Mouse (Mus musculus): ENCODE measurements at regions not wholly inside any gene's neighbourhood (a gene's known extent, or its start where the extent isn't known, plus 50 kb on each side); places are given as distances from the start of the nearest gene placed in this dataset.
"Not testable (repeated sequence)": the region's sequence is repeated elsewhere in the genome, so short reads cannot be mapped to it uniquely, and the experiment has no call there.

- in situ Hi-C loops (cut with MboI, MseI), result no loop called here
These were observed 351.5 kb downstream of the Kcnh5 start for GRCm38 (mm10) chr12:74825664-74826063.

- in situ Hi-C loops (cut with MboI, MseI), result no loop called here
These were observed 352.2 kb downstream of the Kcnh5 start for GRCm38 (mm10) chr12:74824735-74825494.

DNA sequence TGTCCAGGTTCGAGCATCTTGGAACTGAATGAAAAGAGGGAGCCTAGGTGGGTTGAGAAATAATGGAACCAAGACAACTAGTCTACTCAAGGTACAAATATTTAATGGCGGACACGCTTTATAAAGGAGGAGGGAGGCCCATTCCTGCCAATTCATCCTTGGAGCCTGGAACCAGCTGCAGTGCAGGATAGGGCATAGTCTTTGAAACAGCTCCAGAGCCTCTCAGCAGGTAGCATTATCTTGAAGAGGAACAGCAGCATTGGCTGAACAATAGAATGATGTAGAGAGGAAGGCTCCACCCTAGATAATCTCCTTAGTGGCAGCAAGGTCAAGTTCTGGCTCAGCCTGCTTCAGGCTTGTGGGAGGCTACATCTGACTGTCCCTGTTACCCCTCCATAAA is 361.0 kb downstream of the Kcnh5 start:
- in situ Hi-C loops (cut with MboI, MseI), result not testable (repeated sequence)

- in situ Hi-C loops (cut with MboI, MseI), result not testable (repeated sequence)
These were observed 368.6 kb downstream of the Kcnh5 start for GRCm38 (mm10) chr12:74808571-74808970.

- in situ Hi-C loops (cut with MboI, MseI), result not testable (repeated sequence)
These were observed 369.2 kb downstream of the Kcnh5 start for GRCm38 (mm10) chr12:74807926-74808325.

DNA sequence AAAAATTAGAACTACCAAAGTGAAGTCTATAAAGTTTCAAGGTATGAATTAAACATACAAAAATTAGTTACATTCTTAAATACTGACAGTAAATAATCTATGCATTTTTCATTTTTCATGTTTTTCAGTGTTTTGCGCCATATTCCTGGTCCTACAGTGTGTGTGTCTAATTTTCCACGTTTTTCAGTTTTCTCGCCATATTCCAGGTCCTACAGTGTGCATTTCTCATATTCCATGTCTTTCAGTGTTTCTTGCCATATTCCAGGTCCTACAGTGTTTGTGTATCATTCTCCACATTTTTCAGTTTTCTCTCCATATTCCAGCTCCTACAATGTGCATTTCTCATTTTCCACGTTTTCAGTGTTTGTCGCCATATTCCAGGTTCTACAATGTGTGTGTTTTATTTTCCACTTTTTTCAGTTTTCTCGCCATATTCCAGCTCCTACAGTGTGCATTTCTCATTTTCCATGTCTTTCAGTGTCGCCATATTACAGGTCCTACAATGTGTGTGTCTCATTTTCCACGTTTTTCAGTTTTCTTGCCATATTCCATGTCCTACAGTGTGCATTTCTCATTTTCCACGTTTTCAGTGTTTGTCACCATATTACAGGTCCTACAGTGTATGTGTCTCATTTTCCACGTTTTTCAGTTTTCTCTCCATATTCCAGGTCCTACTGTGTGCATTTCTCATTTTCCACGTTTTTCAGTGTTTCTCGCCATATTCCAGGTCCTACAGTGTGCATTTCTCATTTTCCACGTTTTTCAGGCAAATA is 373.2 kb downstream of the Kcnh5 start:
- in situ Hi-C loops (cut with MboI, MseI), result no loop called here

- in situ Hi-C loops (cut with MboI, MseI), result no loop called here
These were observed 385.1 kb downstream of the Kcnh5 start for GRCm38 (mm10) chr12:74792036-74792435.

DNA sequence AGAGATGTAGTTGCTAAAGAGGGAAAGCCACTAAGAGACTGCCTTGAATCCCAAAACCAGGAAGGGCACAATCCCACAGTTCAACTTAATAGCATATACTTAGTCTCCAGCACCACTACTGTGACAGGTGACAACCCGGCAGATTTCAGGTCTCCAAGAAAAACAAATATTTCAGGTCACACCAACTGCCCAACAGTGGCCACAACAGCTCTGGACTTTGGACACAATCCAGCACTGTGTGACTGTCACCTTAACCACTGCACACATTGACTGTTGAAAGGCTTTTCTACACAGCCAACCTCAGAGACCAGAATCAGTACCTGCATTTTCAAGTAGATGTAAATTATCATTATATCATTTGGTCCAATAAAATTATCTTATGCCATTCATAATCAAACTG is 414.8 kb downstream of the Kcnh5 start:
- in situ Hi-C loops (cut with MboI, MseI), result no loop called here

DNA sequence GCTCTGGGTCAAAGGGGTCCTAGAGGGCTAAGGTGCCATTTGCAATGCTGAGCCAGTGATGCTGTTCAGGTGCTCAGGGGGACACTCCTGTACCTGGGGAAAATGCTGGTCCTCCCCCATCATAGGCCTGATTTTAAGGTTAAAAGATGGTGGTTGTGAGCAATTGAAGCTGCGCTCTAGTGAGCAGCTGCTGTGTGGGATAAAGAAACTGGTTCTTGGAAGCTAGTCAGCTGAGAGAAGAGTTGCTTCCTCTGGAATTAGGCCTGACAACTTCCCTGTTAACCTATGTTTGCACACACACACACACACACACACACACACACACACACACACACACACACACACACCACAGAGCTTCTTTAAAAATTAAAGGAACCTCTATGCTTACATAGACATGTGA is 428.9 kb upstream of the Gm11042 start:
- in situ Hi-C loops (cut with MboI, MseI), result no loop called here

- in situ Hi-C loops (cut with MboI, MseI), result no loop called here
These were observed 412.7 kb upstream of the Gm11042 start for GRCm38 (mm10) chr12:74728866-74729265.

DNA sequence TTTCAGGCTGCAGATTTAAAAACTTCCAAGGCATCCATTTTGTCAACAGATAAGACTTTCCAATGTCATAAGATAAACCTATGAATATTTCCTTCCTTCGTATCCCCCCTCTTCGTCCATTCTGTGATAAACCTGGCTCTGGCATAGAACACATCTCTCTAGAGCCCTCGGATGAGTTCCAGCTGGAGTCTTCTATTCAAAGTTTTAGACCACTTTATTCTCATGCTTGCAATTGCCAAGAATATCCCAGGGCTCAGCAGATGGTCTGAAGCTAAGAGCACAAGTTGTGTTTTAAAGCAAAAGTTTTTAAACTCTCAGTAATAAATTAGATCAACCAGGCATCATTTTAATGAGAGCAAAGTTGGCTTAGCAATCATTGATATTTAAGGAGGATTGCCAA is 363.0 kb upstream of the Gm11042 start:
- in situ Hi-C loops (cut with MboI, MseI), result no loop called here

DNA sequence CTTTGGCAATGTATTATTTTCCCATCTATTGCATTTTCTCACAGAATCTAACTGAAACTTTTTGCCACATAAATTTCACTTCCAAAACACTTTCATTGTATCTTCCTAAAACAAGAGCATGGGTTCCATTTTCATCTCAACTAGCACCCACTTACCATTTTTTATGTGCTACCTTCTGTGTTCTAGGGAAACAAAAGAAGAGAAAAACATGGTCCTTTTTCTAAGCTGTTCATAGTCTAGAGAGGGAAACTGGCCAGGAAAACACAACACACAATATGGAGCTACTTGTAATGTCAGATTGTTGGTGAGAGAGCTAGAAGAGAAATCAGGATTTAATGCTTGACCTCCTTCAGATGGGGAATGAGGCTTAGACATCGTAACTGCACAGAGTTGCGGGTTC is 361.6 kb upstream of the Gm11042 start:
- in situ Hi-C loops (cut with MboI, MseI), result no loop called here

GRCm38 (mm10) chr12:74658406-74658805 is 342.2 kb upstream of the Gm11042 start:
- in situ Hi-C loops (cut with MboI, MseI), result no loop called here

GRCm38 (mm10) chr12:74657036-74657648 is 340.9 kb upstream of the Gm11042 start:
- in situ Hi-C loops (cut with MboI, MseI), result no loop called here

DNA sequence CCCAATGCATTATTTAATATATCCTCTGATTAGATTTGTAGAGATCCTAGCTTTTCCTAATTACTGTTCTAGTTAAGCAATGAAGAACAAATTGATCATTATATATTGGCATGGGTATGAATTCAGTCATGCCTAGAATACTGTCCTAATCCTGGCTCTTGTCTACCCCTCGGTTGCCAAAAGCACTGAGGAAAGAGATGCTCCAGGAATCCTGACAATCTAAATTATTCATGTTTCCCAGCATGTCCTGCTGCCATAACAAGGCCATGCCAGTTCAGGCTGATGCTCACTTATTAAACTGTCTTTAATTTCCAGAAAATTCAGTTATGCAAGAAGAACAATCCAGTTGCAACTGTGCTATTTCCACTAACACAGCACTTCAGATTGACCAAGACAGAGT is 335.1 kb upstream of the Gm11042 start:
- in situ Hi-C loops (cut with MboI, MseI), result no loop called here

- in situ Hi-C loops (cut with MboI, MseI), result no loop called here
These were observed 316.6 kb upstream of the Gm11042 start for GRCm38 (mm10) chr12:74632827-74633226.

GRCm38 (mm10) chr12:74595208-74595607 is 279.0 kb upstream of the Gm11042 start:
- in situ Hi-C loops (cut with MboI, MseI), result no loop called here

GRCm38 (mm10) chr12:74554599-74554998 is 238.4 kb upstream of the Gm11042 start:
- in situ Hi-C loops (cut with MboI, MseI), result no loop called here

DNA sequence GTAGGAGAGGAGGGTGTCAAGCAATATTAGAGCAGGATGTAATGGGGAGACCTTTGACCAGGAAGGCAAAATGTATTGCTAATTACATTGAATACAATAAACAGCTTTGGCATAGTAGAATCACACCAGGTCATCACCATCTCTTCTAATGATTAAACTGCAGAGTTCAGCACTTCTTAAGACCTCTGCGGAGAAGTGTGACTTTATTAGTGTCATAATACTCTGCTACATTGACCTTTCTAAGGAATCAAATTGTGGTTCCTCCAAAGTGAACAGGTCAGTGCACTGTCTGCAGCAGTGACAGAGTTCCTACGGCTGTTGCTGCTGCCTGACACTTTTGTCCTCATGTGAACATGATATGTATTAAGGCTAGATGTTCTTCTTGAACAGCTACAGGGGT is 228.0 kb upstream of the Gm11042 start:
- in situ Hi-C loops (cut with MboI, MseI), result no loop called here

DNA sequence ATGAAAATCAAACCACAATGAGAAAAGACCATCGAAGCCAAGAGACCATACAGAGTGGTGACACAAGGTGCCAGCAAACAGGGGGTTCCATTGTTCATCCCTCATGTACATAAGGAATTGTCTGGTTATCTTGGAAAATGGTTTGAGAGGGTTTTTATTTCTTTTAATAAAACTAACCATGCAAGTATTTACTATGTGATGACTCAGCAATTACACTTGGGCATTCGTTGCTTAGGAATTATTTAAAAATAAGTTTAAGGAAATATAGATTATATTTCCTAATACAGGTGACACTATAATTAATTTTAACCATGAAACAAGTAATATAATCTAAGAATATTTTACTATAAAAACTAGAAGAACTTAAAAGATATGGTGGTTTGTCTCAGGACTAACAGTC is 218.7 kb upstream of the Gm11042 start:
- in situ Hi-C loops (cut with MboI, MseI), result no loop called here

GRCm38 (mm10) chr12:74528983-74529566 is 212.9 kb upstream of the Gm11042 start:
- in situ Hi-C loops (cut with MboI, MseI), result no loop called here

DNA sequence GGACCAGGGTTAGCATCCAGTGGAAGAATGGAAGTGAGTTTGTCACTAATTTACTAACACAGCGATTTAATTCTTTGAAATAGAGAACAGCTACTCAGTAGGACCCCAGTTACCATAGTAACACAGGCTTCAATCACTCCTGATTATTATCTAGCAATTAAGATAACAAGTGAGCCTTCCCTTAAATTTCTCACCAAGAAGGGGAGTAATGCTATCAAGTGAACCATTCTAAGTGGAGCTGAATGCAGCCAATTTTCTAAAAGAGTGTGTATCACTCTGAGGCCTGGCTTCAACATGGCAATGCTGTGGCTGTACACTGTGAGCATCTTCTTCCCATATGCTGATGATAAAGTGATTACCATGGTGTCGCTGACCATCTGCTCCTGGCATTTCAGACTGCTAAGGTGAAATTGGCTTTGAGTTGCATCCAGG is 211.0 kb upstream of the Gm11042 start:
- in situ Hi-C loops (cut with MboI, MseI), result no loop called here
